Mouse (Mus musculus) spleen, postnatal 36 days (tissue): Measurements from ENCODE around the gene Catsperz.
A peak's percentile ranks its signal among the peaks of the same experiment; 100 is the strongest.

Experiments used
- DNase-seq, 2 experiments: peaks; one replicate each; pipeline ENCODE4 v3.0.0; 2022; ENCODE audit warnings: low spot score in 2 of 2, mixed read lengths in 1 of 2

The Catsperz gene

GRCm38 (mm10) chr19:6925307-6925573 is at the start of gene Catsperz:
Catsperz (minus strand) TSS chr19:6925380.
- no peak for DNase-seq

DNA sequence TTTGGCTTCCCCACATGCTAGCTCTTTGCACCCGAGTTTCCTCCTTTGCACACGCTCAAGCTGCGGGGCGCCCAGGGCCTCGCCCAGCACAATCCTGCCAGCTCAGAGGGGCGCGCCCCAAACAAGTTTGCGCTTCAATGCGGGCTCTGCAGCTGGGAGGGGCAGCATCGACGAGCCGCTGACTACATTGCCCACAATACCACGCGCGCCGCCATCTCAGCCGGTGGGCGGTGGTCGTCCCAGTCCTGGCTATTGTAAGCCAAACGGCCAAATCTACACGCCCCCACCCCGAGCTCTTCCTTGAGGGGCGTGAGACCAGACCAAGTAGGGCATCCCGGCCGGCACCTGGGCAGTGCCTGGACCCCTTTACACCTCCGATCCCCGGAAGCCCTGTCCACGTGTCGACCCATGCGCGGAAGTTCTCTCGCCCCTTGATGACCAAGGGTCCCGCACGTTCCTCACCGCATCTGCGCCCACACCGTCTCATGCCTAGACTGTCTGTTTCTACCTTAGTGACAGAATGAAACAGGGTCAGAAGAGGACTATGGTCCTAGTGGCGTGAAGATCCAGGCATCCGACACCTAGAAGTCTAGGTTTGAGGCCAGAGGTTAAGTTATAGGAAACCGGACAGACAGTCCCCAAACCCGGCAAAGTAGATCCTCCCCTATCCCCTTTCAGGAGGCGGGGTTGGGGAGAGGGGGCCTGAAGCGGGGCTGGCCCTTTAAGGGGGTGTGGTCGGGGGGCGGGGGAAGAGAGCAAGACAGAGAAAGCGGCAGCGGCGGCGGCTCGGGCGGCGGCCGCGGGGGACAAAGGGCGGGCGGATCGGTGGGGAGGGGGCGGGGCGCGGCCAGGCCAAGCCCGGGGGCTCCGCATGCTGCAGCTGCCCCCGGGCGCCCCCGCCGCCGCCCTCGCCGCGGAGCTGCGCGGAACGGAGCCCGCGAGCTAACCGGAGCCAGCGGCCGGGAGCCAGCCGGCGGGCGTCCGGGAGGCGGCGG is 49.3 kb upstream of the Catsperz start, which contains the start of gene Ppp1r14b:
TSS of gene Ppp1r14b (plus strand) at position 758 of the 995 bp plus-strand sequence.
- DNase-seq: peak; percentile 79 to 84

DNA sequence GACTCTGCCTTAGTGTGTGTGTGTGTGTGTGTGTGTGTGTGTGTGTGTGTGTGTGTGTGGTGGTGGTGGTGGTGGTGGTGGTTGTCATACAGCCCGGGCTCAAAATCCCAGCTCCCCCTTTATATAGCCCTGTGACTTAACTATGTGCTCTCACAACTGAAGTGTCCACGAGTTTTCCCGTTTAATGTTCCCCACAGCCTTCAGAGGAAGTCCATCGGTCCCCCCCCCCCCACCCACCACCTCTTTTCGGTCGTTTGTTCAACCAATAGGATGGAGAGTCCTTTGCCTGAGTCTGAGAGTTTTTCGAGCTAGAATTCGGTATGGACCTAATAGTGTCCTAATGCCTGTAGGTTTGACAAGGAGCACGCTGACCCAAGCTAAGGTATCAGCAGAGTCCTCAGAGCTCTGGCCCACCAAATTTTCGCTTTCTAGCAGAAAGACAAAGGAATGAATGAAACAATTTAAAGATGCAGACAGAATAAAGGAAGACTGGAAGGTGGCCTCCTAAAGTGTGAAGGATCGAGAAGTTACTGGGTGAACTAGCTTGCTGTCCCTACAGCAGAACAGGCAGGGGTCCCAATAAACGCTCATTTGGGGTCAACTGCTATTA is 48.5 kb upstream of the Catsperz start:
- no peak for DNase-seq

DNA sequence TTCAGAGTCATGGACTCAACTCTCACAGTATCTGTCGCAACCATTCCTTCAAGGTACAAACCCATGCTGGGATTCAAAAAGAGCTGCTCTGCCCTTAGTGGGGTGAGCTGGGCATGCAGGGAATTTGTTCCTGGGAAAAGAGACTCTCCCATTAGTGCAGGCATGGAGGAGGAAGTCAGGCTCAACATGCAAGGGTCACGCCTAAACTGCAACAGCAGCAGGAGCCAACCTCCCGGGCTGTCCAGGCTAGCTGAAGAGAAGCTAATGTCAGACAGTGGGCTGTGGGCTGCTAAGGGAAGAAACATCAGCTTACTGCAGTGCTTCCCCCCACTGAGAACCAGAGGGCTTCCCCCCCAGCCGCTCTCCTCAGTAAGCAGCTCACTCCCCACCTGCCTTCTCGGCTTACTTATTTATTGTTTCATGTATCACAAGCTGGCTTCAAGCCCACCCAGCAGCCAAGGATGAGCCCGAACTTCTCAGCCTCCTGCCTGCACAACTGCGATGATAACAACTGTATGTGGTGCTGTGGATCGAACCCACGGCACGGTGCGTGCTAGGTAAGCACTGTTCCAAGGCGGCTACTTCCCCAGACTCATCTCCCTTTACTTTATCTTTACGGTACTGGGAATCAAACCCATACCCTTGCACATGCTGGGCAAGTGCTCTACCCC is 47.2 kb upstream of the Catsperz start:
- no peak for DNase-seq

DNA sequence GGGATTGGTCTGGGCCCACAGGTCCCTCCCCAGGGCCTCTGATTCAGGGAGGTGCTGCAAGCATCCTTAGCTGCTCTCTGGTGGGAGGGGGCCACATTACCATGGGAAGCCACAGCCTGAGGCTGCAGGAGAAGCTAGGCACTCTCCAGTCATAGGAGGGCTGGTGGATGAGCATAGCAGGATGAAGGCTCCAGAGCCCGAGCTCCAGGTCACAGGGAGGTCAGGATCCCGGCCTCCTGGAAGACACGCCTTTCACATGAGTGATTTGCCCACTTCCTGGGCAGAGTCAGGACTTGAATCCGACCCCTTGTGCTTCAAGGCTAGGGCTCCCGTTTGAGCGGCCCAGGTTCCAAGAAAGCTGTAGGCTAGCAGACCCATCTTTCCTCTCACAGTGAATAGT is 46.5 kb upstream of the Catsperz start:
- DNase-seq: no peak

- DNase-seq: no peak
Measured at GRCm38 (mm10) chr19:6970460-6971085, 45.4 kb upstream of the Catsperz start.

DNA sequence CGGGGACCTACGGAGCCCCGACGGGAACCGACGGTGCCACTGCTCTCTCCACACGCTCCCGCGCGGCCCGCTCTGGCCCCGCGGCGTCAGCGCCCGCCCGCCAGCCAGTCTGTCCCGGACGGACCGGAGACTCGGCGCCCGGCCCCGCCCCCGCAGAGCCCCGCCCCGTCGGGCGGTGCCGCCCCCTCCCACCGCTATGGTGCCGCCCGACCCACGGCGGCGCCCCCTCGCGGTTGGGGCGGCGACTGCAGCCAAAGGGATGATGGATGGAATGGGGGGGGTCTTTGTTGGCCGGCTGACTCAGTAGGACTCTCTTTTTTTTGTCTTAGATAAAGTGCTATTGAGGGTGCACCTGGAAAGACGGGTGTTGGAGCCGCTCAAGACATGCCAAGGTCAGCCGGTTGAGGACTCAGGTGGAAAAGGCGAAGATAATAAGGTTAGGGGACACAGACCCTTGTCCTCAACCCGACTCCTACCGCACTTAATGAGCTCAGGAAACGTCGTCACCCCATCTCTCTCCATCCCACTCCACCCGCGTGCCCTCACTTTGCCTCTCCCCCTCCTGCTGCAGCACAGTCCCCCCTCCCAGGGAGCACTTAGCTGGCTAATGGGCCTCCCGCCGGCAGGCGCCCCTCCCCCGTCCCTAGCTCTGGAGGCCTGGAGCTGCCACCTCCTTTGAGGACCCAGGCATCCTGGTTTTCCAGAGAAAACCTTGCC is 44.6 kb upstream of the Catsperz start:
- peak; percentile 63 to 67 for DNase-seq

- no peak for DNase-seq
Measured at GRCm38 (mm10) chr19:6969291-6969664, 44.1 kb upstream of the Catsperz start.

DNA sequence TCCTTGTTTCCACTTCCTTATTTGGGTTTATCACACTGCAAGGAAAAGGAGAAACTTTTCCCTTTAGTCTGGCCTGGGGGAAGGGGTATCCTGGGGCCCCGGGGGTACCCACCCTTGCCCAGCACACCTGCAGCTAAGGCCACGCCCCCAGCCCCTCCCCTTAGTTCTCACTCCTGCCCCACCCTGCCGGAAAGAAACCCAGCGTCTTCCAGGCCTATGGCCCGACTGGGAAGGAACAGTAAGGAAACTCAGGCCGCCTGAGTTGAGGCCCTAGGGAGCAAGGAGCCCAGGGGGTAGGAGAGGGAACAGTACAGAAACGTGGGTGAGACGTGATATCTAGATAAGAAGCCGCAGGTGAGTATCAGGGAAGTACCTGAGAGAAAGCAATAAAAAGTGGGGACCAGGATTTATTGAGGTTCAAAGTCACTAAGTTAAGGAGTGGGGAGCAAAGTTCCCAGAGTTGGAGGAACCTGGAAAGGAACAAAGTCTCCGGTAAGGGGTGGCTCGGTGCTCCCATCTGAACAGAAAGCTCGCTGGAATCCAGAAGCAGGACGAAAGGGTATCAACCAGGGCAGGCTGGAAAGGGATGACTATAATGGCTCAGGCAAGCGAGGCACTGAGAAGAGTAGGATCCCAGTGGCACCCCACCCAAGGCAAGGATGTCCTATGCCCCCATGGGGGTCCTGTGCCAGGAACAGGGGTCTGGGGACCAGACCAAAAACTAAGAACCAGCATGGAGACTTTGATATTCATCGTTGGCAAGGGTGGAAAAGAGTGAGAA is 43.5 kb upstream of the Catsperz start:
- no peak for DNase-seq

DNA sequence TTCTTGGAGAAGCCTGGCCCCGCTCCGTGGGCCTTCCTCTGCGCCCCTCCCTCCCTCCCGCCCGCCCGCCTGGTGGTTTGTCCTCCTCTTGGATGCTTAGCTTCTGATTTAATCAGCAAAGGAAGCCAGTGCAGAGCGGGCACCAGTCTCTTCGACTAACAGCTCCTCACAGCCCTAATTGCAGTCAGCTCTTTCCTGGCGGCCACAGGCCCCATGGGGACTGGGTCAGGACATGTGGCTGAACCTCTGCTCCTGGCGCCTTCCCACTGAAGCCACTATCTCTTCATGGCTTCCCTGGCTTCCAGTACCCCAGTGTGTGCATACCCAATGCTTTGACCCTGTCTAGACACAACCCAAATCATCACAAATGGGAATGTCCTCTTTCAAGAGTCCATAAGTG is 31.3 kb upstream of the Catsperz start:
- no peak for DNase-seq

DNA sequence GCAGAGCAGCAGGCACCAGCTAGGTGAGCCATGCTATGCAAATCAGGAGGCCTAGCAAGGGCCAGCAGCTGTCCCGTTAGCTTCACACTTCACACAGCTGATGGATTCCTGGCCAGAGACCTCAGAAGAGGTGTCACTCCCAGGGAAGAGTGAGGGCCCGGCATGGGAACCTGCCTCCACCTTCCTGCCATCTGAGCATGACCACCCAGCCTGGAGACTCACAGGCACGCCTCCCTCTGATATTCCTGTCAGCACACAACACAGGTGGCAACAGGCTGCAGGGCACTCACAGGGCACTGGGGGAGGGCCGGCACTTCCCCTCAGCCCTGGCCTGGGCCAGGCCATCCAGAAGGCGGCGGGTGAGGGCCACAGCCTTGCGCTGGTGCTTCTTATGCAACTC is 30.2 kb upstream of the Catsperz start:
- DNase-seq: no peak

DNA sequence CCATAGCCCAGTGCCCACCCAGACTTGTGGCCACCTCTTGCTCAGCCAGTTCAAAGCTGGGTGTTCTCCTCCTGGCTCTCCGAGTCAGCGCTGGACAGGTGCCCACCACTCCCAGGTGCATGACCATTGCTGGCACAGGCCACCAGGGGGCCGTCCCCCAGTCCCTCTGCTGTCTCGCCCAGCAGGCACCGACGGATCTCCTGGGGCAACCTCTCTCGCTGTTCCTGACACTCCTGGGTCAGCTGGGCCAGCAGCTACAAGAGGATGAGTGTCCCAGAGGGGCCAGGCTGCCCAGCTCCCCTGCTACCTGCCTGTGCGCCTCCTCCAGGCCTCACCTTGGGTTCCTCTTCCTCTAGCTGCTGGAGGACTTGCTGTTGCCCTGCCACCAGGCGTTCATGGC is 28.9 kb upstream of the Catsperz start:
- no peak for DNase-seq

DNA sequence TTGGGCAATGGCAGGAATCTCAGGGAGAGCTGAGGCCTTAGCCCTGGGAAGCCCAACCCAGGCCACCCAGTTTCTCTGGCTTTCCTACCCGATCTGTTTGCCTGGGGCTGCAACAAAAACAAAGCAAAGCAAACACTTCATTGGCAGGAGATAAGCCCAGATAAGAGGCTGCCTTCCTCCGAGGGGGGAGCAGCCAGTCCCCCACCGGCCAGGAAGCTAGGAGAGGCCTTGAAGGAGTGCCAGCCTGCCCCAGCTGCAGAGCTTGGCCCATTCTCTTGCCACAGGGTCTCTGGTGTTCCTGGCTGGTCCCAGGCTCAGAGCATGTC is 27.5 kb upstream of the Catsperz start:
- DNase-seq: no peak

GRCm38 (mm10) chr19:6951994-6952711 is 27.0 kb upstream of the Catsperz start:
- peak; percentile 52 to 61 for DNase-seq

DNA sequence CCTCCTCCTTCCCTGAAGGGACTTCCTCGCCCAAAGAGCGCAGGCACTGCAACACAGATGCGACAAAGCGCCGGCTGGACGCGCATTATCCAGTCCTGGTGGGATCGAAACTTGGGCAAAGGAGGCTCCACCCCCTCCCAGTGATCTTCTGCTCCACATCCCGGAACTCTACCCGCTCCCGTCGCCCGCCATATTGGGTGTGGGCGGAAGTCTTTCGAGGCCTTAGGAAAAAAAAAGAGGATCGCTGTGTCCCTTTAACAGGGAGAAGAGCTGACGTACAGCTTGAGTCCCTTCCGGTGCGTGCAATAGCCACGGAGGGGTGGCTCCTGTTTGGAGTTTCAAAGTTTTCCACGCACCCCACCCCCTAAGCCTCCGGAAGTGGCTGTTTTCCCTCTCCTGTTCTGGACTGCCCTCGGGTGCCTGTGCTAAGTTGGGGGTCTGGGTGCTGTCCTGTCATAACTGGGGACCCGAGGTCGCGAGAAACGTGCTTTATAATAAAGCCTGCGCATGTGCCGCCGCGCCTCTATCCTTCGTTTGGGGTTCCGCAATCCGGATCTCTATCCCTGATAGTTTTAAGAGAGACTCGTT is 26.3 kb upstream of the Catsperz start:
- DNase-seq: peak; percentile 83 to 88

DNA sequence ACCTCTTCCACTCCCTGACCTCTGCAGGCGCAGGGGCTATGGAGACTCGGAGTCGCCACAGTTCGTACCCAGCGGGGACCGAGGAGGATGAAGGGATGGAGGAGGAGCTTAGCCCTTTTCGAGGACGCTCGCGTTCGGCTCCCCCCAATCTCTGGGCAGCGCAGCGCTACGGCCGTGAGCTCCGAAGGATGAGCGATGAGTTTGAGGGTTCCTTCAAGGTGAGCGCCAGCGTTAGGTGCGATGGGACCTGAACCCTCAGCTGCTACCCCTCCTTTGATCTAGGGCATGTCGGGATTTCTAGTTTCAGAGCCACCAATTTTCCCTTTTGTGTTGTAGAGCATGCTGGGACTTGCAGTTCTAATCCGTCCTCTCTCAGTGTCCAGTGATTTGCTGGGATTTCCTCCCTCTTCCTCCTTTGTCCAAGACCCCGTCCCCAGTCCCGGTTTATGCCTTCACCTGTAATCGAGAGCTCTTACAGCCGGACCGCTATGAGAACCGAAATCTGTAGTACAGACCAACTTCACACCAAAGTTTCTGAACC is 25.5 kb upstream of the Catsperz start:
- peak in 1 of 2 experiments; percentile 34 for DNase-seq

- DNase-seq: no peak
Measured at GRCm38 (mm10) chr19:6949951-6950350, 24.8 kb upstream of the Catsperz start.

DNA sequence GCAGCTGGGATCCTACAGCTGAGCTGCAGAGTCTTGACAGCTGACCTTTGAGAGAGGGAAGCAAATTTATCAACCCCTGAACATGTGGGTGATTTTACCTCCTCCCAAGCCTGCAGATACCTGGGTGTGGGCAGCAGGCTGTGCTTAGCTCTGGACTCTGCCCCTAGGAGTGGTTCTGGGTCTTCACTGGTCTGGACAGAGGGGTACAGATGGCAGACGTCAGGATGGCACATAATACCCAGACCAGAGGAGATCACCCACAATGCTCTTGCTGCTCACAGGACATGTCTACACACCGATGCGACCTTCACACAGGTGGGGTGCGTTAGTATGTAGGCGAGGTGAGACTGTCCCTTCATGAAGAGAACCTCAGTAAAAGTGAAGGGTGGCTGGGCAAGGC is 24.4 kb upstream of the Catsperz start:
- no peak for DNase-seq

GRCm38 (mm10) chr19:6948186-6948585 is 23.0 kb upstream of the Catsperz start:
- DNase-seq: no peak

DNA sequence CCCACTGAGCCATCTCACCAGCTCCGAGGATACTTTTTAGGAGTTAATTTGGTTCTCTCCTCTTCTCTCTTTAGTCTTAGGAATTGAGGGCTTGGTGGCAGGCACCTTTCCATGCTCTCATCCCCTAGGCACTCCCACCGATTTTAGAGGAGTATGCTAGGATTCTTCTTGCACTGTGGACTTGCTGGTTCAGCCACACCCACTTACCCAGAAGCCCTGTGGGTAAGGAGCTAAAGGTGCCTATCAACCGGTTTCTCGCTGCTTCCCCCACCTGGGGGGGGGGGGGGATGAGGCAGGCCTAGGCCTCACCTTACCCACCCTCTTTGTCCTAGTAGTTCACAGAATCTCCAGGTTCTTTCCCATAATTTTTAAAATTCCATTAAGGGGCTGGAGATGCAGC is 22.6 kb upstream of the Catsperz start:
- no peak for DNase-seq
